Mouse (Mus musculus): ENCODE measurements around the gene Cers3.

- TF ChIP-seq POLR2A (IDR thresholded peaks at IDR 0.05; ENCODE audit: low read depth, low read length) (no peak), CTCF (IDR thresholded peaks at IDR 0.05; ENCODE audit: borderline replicate concordance, insufficient read depth, low read length) (no peak)
These were observed 128.2 kb downstream of the Cers3 start for GRCm38 (mm10) chr7:66871520-66871919.
